Mouse (Mus musculus) MN1 (cell line): ENCODE measurements at regions not wholly inside any gene's neighbourhood (a gene's known extent, or its start where the extent isn't known, plus 50 kb on each side); places are given as distances from the start of the nearest gene placed in this dataset.

ENCODE experiments used
- DNase-seq: peaks from one replicate; pipeline ENCODE4 v3.0.0-alpha.2; 2016; ENCODE audit warnings: low spot score

DNA sequence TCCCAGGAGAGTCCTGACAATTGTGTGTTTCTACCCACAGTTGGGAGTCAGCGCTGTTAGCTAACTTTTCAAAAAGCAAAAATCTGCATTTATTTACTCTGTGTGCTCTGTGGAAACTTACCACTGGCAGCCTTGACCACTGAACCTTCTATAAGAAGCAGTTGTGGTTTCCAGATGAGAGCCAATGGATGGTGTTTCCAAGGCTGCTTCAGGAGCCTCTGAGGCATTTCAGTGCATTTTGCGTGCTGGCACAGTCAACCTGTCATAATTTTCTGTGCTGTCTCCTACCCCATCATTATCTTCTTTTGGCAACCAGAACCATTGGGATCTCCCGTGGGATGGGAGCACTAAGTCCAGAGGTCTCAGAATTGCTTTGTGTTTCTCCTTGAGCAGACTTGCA, 60.3 kb downstream of the 4930544G11Rik start:
- DNase-seq, result no peak

DNA sequence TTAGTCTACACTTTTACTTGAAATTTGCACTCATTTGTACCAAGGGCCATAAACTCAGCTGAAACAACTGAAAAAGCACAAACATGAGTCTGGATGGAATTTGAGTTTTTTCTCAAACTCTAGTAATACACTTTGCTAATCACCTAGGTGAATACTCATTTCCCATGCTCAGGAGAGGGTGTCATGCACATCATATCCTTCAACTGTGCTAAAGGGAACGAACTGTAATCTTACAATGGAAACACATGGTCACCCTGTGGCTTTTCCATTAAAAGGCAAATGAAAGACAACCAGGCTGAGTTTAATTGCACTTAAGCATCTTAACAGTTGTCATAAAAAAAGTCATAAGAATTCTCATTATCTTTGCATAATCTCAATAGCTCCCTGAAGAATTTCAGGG, 71.1 kb downstream of the 4930544G11Rik start:
- DNase-seq, result no peak

DNA sequence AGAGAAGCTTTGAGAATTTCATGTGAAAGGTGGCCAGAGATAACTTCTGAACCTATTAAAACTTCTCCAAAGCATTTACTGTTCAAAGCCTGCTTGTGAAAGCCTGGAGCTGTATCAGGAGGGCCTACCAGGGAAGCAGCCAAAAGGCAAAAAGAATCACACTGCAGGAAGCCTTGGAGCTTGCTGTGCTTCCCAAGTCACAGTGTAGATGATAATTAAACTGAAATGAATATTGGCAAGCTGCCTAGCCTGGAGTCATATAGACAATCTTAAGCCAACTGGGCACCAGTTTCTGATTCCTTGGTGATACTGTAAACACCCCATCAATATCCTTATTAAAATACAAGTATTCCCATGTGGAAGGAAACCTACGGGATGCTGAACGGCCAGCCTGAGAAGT, 84.4 kb downstream of the 4930544G11Rik start:
- no peak for DNase-seq

DNA sequence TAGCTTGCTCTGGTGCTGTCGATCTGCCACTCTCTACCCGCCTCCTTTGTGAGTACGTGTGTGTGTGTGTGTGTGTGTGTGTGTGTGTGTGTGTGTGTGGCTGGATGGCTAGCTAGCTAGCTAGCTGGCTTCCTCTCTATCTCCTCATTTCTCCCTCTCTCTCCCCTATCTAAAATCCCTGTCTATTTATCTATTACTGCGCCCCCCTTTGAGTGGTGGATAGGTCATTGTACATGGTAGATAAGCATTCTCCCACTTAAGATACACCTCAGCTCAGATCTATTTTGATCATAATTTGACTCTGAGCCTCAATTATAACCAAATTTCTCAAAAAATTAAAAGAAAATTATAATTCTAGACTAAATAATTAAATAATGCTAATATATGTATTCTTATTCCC, 99.4 kb downstream of the 4930544G11Rik start:
- DNase-seq, result no peak

DNA sequence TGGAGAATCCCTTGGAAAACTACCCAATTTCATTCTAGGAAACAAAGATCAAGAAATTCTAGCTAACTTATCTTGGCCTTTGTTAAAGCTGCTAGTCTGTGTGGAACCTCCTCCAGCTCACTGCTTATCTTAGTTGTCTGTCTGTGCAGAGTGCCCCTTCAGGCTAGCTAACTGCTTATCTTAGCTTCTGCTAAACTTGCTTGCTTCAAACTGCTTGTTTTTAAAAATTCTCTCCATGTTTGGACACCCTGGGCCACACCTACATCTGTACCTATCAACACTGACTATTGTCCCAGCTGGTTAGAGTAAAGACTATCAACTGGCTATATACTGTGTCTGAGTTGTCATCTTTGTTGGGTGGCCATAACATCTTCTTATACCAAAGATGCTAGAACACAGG, 100.0 kb downstream of the 4930544G11Rik start:
- no peak for DNase-seq

DNA sequence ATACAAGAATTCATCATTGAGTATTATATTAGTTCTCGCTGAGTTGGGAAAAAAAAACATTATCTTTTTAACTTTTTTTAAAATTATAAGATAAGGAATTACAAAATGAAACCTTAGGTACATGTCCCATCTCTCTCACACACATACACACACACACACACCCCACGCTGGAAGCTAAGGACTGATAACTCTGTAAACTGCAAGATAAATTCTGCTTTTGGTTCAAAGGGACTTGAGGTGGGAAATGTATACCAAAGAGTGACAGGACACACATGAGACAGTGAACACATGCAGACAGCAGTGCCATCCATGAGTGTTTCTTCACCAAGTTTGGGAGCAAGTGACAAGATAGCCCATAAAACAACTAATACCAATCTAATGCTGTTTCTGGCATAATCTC, 100.8 kb downstream of the 4930544G11Rik start:
- DNase-seq, result no peak

DNA sequence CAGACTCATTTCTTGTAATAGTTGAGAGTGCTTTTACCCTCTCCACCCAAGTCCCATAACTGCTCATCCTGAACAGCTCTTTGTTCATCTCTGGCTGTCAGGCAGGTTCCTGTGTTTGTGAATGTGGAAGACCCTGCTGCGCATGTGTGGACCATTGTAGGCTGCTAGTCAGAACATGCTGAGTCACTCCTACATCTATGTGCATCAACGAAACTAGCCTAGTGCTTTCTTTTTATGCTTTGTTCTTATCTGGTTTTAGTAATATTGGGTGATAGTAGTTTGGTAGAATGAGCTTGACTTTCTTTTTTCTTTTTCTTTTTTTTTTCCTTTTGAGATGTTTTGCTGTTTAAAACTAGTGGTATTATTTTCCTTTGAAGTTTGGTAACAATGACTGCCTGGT, 116.5 kb downstream of the 4930544G11Rik start:
- DNase-seq, result no peak

DNA sequence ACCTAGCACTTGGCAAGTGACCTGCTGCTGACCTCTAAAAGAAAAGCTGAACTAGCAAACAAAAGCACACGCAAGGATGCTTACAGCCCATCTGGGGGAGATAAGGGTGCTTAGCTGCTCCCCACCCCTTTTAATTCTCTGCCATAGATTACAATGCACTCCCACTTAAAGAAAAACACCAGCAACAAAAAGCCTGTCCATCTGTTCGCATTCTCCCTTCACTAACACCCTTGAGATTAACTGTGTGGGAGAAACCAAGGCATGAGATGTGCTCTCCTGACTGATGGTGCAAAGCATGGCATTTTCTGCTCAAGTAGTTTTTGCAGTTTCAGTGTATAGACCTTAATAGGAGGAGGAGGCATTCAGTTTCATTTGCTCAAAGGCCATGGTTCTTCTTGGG, 125.0 kb downstream of the 4930544G11Rik start:
- DNase-seq, result no peak

DNA sequence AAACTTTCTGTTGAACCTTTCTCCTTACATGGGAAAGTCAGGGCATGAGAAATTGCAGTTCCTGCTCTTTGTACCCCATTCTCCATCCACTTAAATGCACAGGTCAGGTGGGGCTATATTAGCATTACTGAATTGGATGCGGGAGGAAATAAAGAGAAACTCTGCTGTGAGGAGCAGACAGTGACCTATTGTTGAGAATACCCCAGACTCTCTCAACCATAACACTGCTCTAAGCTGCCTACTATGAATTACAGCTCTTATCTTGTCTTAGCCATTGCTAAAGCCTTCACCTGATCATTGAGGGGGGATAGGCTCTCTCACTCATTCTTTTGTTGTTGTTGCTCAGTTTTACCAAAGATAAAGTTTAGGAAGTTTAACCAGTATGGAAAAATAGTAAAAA, 126.4 kb downstream of the 4930544G11Rik start:
- no peak for DNase-seq

DNA sequence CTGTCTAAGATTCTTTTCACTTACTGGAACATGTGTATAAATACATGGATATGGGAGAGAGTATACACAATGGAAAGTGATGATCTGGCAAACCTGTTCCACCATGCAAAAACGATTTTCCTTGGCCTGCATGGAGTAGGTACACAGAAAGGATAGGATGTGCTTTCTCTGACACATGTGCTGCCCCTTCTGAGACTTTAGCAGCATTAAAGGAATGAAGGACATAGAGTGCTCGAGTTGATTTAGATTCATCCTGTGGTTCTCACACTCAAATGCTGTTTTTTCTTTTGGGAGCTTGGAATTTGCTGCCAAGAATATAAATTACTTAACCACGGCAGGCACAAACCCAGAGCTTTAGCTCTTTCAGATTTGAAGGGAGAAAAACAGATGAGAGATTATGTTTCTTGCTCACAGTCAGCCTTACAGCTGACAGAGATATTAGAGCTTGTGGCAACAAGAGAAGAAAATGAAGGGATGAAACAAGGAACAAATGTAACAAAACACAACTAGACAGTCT, 149.2 kb downstream of the 4930544G11Rik start:
- no peak for DNase-seq

DNA sequence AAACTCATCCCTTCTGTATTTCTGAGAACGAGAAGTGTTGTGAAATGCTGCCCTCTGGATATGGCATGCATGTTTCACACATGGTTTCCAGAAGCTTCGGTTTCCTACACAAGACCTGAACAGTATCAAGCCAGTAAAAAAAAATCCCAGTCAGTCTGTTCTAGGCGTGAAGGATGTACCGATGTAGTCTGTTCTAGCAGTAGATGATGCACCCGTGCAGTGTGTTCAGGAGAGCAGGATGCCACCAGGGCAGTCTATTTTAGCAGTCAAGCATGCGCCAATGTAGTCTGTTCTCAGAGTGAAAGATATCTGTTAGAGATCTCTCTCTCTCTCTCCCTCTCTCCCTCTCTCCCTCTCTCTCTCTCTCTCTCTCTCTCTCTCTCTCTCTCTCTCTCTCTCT, 162.0 kb downstream of the 4930544G11Rik start:
- DNase-seq, result no peak

DNA sequence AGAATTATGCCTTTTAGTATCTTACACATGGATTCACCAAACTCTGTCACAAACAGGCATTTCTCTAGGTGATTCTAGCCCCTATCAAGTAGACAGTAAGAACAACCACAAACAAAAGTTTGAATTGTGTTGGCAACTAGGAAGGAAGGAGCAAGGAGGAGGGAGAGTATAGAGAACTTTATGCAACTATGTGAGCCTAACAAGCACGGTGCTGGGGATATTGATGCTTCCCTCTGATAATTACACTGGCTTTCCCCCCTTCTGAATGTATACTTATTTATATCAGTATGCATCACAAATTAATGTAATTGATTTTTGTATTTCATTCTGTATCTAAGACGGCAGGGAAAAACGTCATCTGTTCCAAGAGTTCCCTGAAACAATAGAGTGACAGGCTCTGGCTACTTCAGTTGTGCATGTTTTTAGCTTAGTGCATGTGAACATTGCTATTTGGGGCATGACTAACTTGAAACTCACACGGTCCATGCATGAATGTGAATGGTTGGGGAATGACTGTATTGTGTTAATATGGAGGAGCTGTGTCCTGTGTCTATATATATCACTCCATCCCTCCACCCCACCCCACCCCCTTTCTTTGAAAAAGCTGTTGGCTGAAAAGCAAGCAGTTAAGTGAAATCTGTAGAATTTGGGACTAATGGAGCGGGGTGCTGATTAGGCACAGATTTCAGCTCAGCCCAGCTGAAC, 169.2 kb downstream of the 4930544G11Rik start:
- DNase-seq, result no peak

DNA sequence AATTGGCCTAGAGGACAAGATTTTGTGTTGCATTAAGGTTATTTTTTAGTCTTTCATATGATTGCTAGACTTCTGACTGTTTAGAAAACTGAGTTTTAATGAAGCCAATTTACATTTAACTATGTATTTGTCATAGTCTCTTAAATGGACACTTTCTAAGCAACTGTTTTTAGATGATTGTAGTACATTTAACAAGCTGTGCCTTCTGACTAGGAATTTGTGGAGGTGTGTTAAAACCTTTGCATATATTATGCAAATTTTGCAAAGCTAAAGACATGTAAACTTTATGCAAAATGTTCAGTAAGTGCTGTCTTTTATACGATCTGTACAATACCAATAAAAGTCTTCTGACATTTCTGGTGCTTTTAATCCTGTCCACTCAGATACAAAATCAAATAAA, 171.9 kb downstream of the 4930544G11Rik start:
- DNase-seq, result no peak

DNA sequence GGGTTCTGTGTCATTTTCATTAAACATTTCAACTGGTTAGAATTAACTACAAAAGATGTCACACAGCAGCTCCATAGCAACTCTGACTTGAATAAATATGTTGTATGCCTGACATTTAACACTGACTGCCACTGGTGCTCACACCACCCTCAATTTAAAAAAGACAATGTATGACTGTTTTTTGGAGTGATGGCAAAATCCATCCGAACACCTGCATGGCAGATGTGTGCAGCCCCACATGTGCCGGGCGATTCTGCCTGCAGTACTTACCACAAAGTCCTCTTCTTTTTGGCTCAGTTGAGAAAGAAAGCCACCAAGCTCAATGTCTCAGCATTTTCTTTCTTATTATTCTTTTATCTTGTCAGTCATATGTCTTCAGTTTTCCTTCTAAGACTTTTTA, 199.4 kb downstream of the 4930544G11Rik start:
- no peak for DNase-seq

DNA sequence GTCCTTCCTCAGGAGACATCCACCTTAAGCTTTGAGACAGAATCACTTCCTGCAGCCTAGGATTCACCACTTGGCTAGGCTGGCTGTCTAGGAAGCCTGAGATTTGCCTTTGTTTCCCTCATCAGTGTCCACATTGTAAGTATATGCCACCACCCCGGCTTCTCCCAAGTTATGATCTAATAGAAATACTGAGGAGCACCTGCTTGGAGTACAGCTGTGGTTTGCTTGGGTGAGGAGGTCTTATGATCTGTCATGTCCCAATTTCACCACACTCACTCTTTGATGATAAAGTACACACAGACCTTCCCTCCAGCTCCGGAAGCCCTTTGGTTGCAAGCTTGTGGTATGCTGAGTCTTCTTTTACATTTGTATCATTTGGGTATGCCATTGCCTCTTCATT, 202.4 kb downstream of the 4930544G11Rik start:
- no peak for DNase-seq

DNA sequence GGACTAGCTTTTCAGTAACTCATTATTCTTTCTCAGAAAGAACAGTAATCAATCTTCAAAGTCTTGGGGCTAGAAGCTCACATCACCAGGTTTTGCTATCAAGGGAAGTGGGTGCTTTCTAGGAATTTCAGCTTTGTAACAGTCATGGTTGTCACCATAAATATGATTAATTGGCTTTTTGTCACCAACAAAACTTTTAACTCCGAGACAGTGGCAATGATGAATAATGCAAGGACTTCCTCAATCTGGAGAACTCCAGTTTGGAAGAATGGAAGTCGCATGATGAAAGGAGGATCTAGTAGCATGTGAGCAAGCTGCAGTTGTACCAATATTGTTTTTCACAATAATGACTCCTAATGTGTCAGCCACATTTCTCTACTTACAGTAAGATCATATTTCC, 208.4 kb downstream of the 4930544G11Rik start:
- no peak for DNase-seq

DNA sequence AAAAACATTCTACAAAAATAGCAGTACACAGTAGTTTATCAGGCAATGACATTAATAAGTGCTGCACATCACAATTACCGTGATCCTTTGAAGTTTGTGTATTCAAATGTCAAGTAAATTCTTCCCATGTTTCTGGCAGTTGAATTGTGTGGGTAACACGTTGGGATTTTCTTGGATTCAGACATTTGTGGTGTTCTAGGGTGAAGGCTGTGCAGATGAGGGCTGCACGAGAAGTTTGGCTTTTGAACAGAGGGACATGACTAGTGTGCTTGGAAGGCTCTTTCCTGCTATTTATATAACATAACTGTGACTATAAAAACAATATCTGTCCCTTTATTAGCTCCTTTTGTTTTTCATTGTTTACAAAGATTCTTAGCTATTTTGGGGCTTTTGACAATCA, 216.5 kb downstream of the 4930544G11Rik start:
- no peak for DNase-seq

DNA sequence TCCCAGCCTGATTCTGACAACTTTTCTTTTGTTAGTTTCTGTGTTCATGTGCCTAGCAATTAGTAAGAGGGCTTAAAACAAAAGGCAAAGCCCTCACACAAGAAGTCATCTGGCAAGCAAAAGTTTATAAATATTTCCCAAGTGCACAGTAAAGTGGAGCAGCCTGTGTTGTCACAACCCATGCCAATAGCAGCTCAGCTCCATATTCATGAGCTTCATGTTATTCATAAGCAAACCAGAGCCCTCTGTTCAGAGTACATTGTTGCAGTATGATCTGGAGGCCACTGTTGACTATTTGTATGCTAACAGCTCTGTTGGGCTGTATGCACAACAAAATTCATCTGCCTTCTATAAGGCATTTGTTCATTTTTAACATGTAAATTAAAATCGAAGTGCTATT, 245.6 kb downstream of the 4930544G11Rik start:
- no peak for DNase-seq

DNA sequence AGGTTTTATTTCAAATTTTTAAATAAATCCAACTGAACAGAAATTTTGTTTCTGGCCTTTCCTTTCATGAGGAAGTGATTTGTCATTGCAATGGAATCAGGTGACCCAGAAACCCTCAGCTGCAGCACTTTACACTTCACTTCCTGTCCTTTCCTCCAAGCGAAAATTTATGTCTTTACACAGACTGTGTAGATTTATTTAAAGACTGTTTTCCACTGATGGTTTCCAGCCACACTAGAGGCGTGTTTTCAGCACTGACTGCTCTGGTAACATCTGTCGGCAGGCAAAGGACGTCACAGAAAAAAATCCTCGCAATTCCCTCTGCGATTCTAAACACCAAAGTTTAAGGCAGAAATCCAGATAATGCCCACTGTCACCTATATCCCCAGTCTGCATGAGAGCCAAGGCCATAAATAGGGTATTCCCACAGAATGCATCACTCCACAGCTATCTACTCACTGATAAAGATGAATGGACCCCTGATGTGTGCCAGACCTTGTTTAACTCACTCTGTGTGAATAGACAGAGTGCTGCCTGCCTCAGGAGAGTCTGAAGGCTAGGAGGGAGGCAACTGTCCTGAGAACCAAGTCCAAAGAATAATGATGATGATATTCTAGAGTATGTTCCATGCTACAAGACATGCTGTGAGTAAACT, 247.9 kb downstream of the 4930544G11Rik start:
- no peak for DNase-seq

DNA sequence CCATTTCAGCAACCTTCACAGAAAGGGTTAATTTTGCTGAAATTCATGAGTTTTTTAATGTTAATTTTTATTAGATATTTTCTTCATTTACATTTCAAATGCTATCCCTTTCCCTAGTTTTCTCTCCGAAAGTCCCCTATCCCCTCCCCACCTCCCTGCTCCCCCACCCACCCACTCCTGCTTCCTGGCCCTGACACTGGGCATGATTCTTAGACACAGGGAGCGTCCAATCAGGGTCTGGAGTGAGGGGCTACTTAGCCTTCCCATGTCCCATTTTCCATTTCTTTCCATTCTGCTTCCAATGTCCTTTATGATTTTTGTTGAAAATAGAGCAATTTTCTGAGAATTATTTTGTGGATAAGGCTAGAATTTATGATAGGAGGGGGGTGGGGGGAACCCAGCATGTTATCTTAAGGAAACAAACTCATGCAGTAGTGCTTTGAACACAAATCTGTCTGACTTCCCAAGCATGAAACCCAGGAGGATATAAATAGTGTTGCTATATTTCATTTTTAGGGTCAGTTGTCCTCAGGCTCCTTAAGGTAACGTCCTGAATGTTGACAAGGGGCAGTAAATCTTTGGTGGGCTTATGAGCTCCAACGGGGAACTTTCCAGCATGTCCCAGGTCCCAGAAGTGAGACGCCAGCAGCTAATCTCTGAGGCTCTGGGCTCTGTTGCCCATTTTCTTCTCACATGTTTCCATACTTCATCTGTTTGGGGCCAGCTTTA, 254.0 kb downstream of the 4930544G11Rik start:
- no peak for DNase-seq

DNA sequence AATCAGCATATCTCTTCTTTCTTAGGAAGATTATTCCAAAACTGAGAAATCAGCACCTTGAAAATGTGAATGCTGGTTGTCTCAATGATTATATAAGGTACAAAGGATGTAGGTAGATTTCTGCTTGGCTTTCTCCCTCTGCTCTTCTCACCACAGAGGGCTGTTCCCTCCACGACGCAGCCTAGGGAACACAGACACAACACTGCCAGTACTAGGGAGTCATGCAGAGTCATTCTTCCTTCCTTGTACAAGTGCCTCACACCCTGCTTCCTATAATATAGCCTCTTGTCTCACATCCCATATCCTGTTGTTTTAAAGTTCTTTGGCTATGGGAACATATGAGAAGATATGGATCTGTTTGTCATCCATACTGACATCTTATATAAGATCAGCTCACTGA, 265.1 kb downstream of the 4930544G11Rik start:
- no peak for DNase-seq

DNA sequence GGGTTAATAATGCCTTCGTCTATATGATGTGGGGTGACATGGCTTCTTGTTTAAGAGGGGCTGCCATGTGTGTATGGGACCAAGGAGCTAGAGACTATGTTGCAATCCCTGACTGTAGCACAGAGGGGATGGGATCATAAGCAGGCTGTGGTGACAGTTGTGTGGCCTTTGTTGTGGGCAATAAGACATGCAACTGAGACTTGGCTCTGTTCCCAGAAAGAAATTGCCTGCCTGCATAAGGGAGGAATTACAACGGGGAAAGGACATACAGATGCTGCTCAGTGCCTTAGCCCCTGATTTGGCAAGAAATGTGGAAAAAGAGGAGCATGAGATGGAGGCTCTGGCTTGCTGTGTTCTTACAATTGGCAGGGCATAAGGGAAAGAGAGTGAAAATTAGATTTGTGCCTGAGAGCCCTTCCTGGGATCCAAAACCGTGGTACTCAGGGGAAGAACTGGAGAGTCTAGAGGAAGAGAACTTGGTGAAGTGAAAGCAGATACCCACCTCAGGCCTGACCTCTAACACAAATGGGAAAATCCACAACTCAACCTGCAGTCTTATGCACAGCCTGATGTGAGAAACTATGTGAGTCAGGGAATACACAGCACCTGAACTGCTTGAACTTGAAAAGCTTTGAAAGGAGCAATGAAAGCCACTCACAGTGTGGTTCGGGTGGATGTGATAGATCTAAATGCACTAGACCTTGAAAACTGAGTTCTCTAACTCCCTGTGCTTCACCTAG, 271.9 kb downstream of the 4930544G11Rik start:
- DNase-seq, result no peak
